Mouse (Mus musculus): ENCODE measurements around the gene Dppa1.
"Not testable (repeated sequence)": the region's sequence is repeated elsewhere in the genome, so short reads cannot be mapped to it uniquely, and the experiment has no call there.

Dppa1 gene

GRCm38 (mm10) chr11:46629211-46629795 is at the start of gene Dppa1:
Gene Dppa1, minus strand, starts transcription at chr11:46629261.
- DNase-seq (ENCODE audit: low read depth, low spot score): no peak

GRCm38 (mm10) chr11:46667938-46668337 is 38.9 kb upstream of the Dppa1 start:
- no peak for DNase-seq (ENCODE audit: low read depth, low spot score)

- no peak for DNase-seq (ENCODE audit: low read depth, low spot score)
These were observed 38.0 kb upstream of the Dppa1 start for GRCm38 (mm10) chr11:46667105-46667504.

DNA sequence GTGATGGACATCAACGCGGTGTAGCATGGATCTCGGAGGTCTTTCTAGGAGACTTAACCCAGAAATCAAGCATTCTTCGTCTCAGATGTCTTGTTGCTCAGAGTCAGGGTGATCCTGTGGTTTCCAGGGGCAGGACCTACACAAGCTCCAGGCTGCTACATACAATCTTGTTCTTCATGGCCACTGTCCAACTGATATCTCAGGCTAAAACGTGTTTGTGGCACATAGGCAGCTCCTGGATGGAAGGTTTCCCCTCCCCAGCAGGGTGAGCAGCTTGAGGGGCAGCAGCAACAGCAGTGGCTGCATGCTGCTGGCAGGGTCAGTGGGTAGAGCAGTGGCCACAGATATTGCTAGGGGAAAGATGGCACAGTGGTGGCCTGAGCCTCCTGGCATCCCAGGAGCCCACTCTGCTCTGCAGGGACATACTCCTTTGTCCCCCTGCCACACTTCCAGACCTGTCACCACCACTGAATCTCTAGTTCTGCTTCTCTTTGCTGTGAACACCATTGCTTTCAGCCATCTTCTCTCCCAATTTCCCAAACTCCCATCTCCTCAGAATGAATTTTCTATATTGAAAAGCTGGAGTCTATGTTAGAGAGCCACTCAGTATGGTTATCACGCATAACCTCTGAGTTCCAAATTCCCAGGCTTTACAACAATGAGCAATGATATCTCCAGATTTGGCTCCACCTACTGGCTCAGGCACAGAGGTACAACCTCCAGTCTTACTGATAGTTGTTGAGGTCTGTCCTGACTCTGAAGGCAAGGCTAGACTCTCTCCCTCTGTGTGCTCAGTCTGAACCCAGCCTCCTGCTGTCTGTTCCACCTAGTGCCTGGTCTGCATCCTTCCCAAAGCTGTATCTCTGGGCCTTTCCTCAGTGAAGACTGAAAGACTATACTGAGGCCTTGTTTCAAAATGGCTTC is 36.8 kb upstream of the Dppa1 start:
- DNase-seq (ENCODE audit: low read depth, low spot score): peak; percentile 81

DNA sequence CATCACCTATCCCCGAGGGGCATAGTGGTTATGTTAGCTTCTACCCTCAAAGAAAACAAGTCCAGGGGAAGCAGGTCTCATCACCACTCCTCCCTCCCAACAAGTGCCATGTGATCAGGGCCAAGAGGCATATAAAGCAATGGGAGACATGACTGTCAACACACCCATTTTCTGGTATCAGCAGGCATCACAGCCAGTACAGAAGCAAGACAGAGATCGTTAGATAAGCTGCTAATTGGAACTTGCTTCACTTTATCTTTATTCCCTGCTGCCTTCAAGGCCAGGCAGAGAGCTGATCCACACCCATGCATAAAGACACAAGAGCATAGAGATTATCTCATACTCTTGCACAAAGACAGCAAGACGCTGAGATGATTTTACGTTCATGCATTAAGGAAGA is 34.2 kb upstream of the Dppa1 start:
- no peak for DNase-seq (ENCODE audit: low read depth, low spot score)

GRCm38 (mm10) chr11:46652476-46652875 is 23.4 kb upstream of the Dppa1 start:
- DNase-seq (ENCODE audit: low read depth, low spot score): no peak

GRCm38 (mm10) chr11:46649655-46650054 is 20.6 kb upstream of the Dppa1 start:
- not testable (repeated sequence) for DNase-seq (ENCODE audit: low read depth, low spot score)

DNA sequence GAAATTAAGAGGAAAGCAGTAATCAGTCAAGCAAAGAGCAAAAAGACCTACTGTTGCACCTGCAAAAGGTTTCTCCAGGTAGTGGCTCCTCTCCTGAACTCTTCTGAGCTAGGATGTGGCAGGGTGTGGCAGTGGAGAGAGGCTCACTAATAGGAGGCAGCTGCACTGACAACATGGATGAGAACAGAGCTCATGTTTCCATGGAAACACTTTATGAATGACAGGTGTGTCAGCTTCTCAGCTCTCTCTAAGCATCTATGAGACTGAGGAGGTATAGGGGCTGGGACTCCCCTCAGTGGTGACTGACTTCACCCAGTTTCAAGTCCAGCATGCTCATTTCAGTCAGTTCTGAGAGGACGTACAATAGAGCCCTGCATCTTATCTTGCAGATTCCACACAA is 15.8 kb upstream of the Dppa1 start:
- DNase-seq (ENCODE audit: low read depth, low spot score): no peak

GRCm38 (mm10) chr11:46636568-46636967 is 7.5 kb upstream of the Dppa1 start:
- no peak for DNase-seq (ENCODE audit: low read depth, low spot score)

DNA sequence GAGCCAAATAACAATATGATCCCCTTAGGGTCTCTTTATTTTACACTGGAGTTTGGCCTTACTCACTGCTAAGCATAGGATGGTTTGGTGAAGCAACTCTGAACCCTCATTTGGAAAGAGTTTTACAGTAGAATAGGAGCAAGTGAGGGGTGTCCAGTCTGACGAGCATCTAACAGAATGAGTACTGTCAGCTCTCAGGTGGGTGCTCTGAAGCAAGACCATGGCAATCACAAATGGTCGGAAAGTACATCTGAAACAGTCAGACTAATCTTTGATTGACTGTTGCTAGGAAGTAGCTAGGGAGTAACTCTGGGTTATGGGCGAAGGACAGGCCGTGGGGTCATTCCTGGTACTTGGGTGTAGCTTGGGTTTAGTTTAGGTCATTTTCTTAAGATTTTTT is 6.5 kb upstream of the Dppa1 start:
- not testable (repeated sequence) for DNase-seq (ENCODE audit: low read depth, low spot score)

GRCm38 (mm10) chr11:46631635-46632034 is 2.6 kb upstream of the Dppa1 start:
- peak; percentile 34 for DNase-seq (ENCODE audit: low read depth, low spot score)

GRCm38 (mm10) chr11:46620414-46621168 is 8.5 kb downstream of the Dppa1 start:
- no peak for DNase-seq (ENCODE audit: low read depth, low spot score)

DNA sequence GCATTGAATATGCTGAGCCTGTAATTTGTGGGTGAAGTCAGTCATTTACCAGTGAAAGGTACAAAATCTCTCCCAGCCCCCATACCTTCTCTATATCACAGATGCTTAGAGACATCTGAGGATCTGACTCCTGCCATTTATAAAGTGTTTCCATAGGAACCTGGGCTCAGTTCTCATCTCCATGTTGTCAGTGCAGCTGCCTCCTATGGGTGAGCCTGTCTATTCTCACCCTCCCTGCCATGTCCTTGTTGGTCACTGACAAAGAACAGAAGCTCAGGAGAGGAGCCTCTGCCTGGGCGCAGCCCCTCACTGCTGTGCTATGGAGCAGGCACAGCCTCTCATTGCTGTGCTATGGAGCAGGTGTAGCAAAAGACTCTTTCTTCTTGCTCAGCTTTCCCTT is 9.1 kb downstream of the Dppa1 start:
- DNase-seq (ENCODE audit: low read depth, low spot score): no peak

GRCm38 (mm10) chr11:46592416-46592815 is 36.6 kb downstream of the Dppa1 start:
- DNase-seq (ENCODE audit: low read depth, low spot score): no peak

DNA sequence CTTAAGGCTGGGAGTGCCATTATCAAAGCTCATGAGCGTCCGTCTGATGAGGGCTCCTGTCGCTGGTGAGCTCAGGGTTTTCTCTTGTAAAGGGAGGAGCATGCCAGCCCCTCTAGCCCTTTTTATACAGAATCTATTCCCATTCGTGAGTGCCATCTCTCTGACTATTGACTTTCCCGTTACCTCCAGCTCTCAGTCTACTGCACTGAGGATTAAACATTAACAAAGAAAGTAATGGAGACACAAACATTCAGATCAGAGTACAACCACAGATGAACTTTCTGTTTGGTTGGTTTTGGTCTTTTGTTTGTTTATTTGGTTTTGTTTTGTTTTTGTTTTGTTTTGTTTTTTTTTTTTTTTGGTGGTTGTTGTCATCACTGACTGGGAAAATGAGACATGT is 46.3 kb downstream of the Dppa1 start:
- no peak for DNase-seq (ENCODE audit: low read depth, low spot score)

DNA sequence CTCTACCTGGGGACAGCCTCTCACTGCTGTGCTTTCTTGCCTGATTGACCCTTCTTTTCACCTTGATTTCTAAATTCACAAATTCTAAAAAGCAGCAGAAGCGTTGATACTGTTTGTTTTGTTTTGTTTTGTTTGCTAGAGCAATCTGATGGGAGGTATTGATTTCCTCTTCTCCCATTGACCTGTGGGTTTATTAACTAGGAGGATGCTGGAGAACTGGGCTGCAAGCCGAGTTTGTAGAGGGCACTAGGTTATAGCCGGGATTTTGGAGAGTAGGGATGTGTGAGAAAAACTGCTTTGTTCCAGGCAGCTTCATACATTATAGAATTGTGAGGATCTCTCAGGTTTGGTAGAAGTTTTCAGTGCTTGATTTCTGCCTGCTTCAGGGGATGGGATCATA is 48.6 kb downstream of the Dppa1 start:
- no peak for DNase-seq (ENCODE audit: low read depth, low spot score)

- DNase-seq (ENCODE audit: low read depth, low spot score): no peak
These were observed 50.2 kb downstream of the Dppa1 start for GRCm38 (mm10) chr11:46578771-46579281.

- no peak for DNase-seq (ENCODE audit: low read depth, low spot score)
These were observed 57.7 kb downstream of the Dppa1 start, which contains the start of gene BC053393 for GRCm38 (mm10) chr11:46571327-46571726. Gene BC053393, plus strand, starts transcription at chr11:46571536.

- peak; percentile 21 for DNase-seq (ENCODE audit: low read depth, low spot score)
These were observed 60.0 kb downstream of the Dppa1 start for GRCm38 (mm10) chr11:46569107-46569506.

GRCm38 (mm10) chr11:46565967-46566366 is 63.1 kb downstream of the Dppa1 start:
- DNase-seq (ENCODE audit: low read depth, low spot score): no peak

- DNase-seq (ENCODE audit: low read depth, low spot score): no peak
These were observed 64.4 kb downstream of the Dppa1 start for GRCm38 (mm10) chr11:46564671-46565070.

- peak; percentile 42 for DNase-seq (ENCODE audit: low read depth, low spot score)
These were observed 68.0 kb downstream of the Dppa1 start for GRCm38 (mm10) chr11:46561096-46561495.

All from R1 (cell line).